Mouse (Mus musculus): ENCODE data around the gene Gm11569. TPM values are rescaled to one million over a fixed set of nuclear protein-coding genes. Genes with fewer than 3 reads are reported as not detected.

Gm11569 gene
- polyA plus RNA-seq, 1 experiment = not detected

- H3K27ac ChIP-seq (ENCODE audit: insufficient read depth, low read length) = no peak overlapping the region
- no peak for TF ChIP-seq POLR2A (IDR thresholded peaks at IDR 0.05; ENCODE audit: low read depth, low read length)
- TF ChIP-seq CTCF (IDR thresholded peaks at IDR 0.05; ENCODE audit: borderline replicate concordance, insufficient read depth, low read length) = no peak
- no peak overlapping the region for H3K4me3 ChIP-seq (ENCODE audit: insufficient read depth, low read length)
- no peaks in the 10 kb centered on the region for H3K4me1 ChIP-seq (ENCODE audit: control insufficient read depth, insufficient read depth, low read length)
Measured at GRCm38 (mm10) chr11:99768410-99768809, 30.3 kb downstream of the Gm11569 start.

- no peak overlapping the region for H3K4me3 ChIP-seq (ENCODE audit: insufficient read depth, low read length)
- no peaks in the 10 kb centered on the region for H3K4me1 ChIP-seq (ENCODE audit: control insufficient read depth, insufficient read depth, low read length)
- TF ChIP-seq POLR2A (IDR thresholded peaks at IDR 0.05; ENCODE audit: low read depth, low read length) = no peak
- TF ChIP-seq CTCF (IDR thresholded peaks at IDR 0.05; ENCODE audit: borderline replicate concordance, insufficient read depth, low read length) = no peak
- no peak overlapping the region for H3K27ac ChIP-seq (ENCODE audit: insufficient read depth, low read length)
Measured at GRCm38 (mm10) chr11:99758877-99759276, 39.9 kb downstream of the Gm11569 start.

Other genes starting within 250 kb of the Gm11569 start
- gene Krtap3-3, start 248.1 kb downstream of the Gm11569 start, polyA plus RNA-seq (2011; ENCODE audit: insufficient read length, low read depth, missing spikeins) = not detected in 2 replicates
- gene Krtap3-2, start 242.1 kb downstream of the Gm11569 start, polyA plus RNA-seq (2011; ENCODE audit: insufficient read length, low read depth, missing spikeins) = not detected in 2 replicates
- not detected in 2 replicates for gene Gm11939, start 239.5 kb downstream of the Gm11569 start, polyA plus RNA-seq (2011; ENCODE audit: insufficient read length, low read depth, missing spikeins)
- gene Krtap3-1, start 232.3 kb downstream of the Gm11569 start, polyA plus RNA-seq (2011; ENCODE audit: insufficient read length, low read depth, missing spikeins) = not detected in 2 replicates
- not detected in 2 replicates for gene Krtap1-5, start 217.9 kb downstream of the Gm11569 start, polyA plus RNA-seq (2011; ENCODE audit: insufficient read length, low read depth, missing spikeins)
- not detected in 2 replicates for gene Krtap1-4, start 215.3 kb downstream of the Gm11569 start, polyA plus RNA-seq (2011; ENCODE audit: insufficient read length, low read depth, missing spikeins)
- gene Krtap1-3, start 207.6 kb downstream of the Gm11569 start, polyA plus RNA-seq (2011; ENCODE audit: insufficient read length, low read depth, missing spikeins) = not detected in 2 replicates
- not detected in 2 replicates for gene Krtap9-3, start 200.8 kb downstream of the Gm11569 start, polyA plus RNA-seq (2011; ENCODE audit: insufficient read length, low read depth, missing spikeins)
- gene Gm11938, start 195.6 kb downstream of the Gm11569 start, polyA plus RNA-seq (2011; ENCODE audit: insufficient read length, low read depth, missing spikeins) = not detected in 2 replicates
- gene Gm11937, start 188.7 kb downstream of the Gm11569 start, polyA plus RNA-seq (2011; ENCODE audit: insufficient read length, low read depth, missing spikeins) = not detected in 2 replicates
- gene Krtap2-4, start 184.1 kb downstream of the Gm11569 start, polyA plus RNA-seq (2011; ENCODE audit: insufficient read length, low read depth, missing spikeins) = not detected in 2 replicates
- not detected in 2 replicates for gene Gm11562, start 178.5 kb downstream of the Gm11569 start, polyA plus RNA-seq (2011; ENCODE audit: insufficient read length, low read depth, missing spikeins)
- not detected in 2 replicates for gene Krtap4-1, start 170.7 kb downstream of the Gm11569 start, polyA plus RNA-seq (2011; ENCODE audit: insufficient read length, low read depth, missing spikeins)
- not detected in 2 replicates for gene Krtap4-2, start 163.8 kb downstream of the Gm11569 start, polyA plus RNA-seq (2011; ENCODE audit: insufficient read length, low read depth, missing spikeins)
- gene Krtap4-7, start 154.8 kb downstream of the Gm11569 start, polyA plus RNA-seq (2011; ENCODE audit: insufficient read length, low read depth, missing spikeins) = not detected in 2 replicates
- gene Gm11555, start 148.7 kb downstream of the Gm11569 start, polyA plus RNA-seq (2011; ENCODE audit: insufficient read length, low read depth, missing spikeins) = not detected in 2 replicates
- not detected in 2 replicates for gene Gm11563, start 140.0 kb downstream of the Gm11569 start, polyA plus RNA-seq (2011; ENCODE audit: insufficient read length, low read depth, missing spikeins)
- gene Krtap4-6, start 133.0 kb downstream of the Gm11569 start, polyA plus RNA-seq (2011; ENCODE audit: insufficient read length, low read depth, missing spikeins) = not detected in 2 replicates
- not detected in 2 replicates for gene Gm14190, start 108.2 kb downstream of the Gm11569 start, polyA plus RNA-seq (2011; ENCODE audit: insufficient read length, low read depth, missing spikeins)
- gene Gm14180, start 64.6 kb downstream of the Gm11569 start, polyA plus RNA-seq (2011; ENCODE audit: insufficient read length, low read depth, missing spikeins) = not detected in 2 replicates
- not detected in 2 replicates for gene Gm11595, start 26.0 kb downstream of the Gm11569 start, polyA plus RNA-seq (2011; ENCODE audit: insufficient read length, low read depth, missing spikeins)
- not detected in 2 replicates for gene Krtap4-8, start 18.2 kb downstream of the Gm11569 start, polyA plus RNA-seq (2011; ENCODE audit: insufficient read length, low read depth, missing spikeins)
- gene Krtap4-9, start 13.7 kb downstream of the Gm11569 start, polyA plus RNA-seq (2011; ENCODE audit: insufficient read length, low read depth, missing spikeins) = not detected in 2 replicates
- not detected in 2 replicates for gene Gm11596, start 5.5 kb downstream of the Gm11569 start, polyA plus RNA-seq (2011; ENCODE audit: insufficient read length, low read depth, missing spikeins)
- not detected in 2 replicates for gene Gm11554, start 5.5 kb upstream of the Gm11569 start, polyA plus RNA-seq (2011; ENCODE audit: insufficient read length, low read depth, missing spikeins)
- gene Krtap4-13, start 11.0 kb upstream of the Gm11569 start, polyA plus RNA-seq (2011; ENCODE audit: insufficient read length, low read depth, missing spikeins) = not detected in 2 replicates
- not detected in 2 replicates for gene Gm11564, start 16.7 kb upstream of the Gm11569 start, polyA plus RNA-seq (2011; ENCODE audit: insufficient read length, low read depth, missing spikeins)
- gene 2300003K06Rik, start 39.1 kb upstream of the Gm11569 start, polyA plus RNA-seq (2011; ENCODE audit: insufficient read length, low read depth, missing spikeins) = not detected in 2 replicates
- gene Krtap4-16, start 52.7 kb upstream of the Gm11569 start, polyA plus RNA-seq (2011; ENCODE audit: insufficient read length, low read depth, missing spikeins) = not detected in 2 replicates
- gene Gm11568, start 59.0 kb upstream of the Gm11569 start, polyA plus RNA-seq (2011; ENCODE audit: insufficient read length, low read depth, missing spikeins) = not detected in 2 replicates
- gene Gm11559, start 65.5 kb upstream of the Gm11569 start, polyA plus RNA-seq (2011; ENCODE audit: insufficient read length, low read depth, missing spikeins) = not detected in 2 replicates
- not detected in 2 replicates for gene Krtap9-1, start 74.5 kb upstream of the Gm11569 start, polyA plus RNA-seq (2011; ENCODE audit: insufficient read length, low read depth, missing spikeins)
- gene Gm11567, start 80.3 kb upstream of the Gm11569 start, polyA plus RNA-seq (2011; ENCODE audit: insufficient read length, low read depth, missing spikeins) = not detected in 2 replicates
- gene Krtap31-1, start 109.0 kb upstream of the Gm11569 start, polyA plus RNA-seq (2011; ENCODE audit: insufficient read length, low read depth, missing spikeins) = not detected in 2 replicates
- not detected in 2 replicates for gene Gm11565, start 115.8 kb upstream of the Gm11569 start, polyA plus RNA-seq (2011; ENCODE audit: insufficient read length, low read depth, missing spikeins)
- gene Krtap31-2, start 137.4 kb upstream of the Gm11569 start, polyA plus RNA-seq (2011; ENCODE audit: insufficient read length, low read depth, missing spikeins) = not detected in 2 replicates
- not detected in 2 replicates for gene Krtap9-5, start 149.5 kb upstream of the Gm11569 start, polyA plus RNA-seq (2011; ENCODE audit: insufficient read length, low read depth, missing spikeins)
- gene Krtap29-1, start 180.1 kb upstream of the Gm11569 start, polyA plus RNA-seq (2011; ENCODE audit: insufficient read length, low read depth, missing spikeins) = not detected in 2 replicates
- not detected in 2 replicates for gene Krtap16-1, start 187.7 kb upstream of the Gm11569 start, polyA plus RNA-seq (2011; ENCODE audit: insufficient read length, low read depth, missing spikeins)
- not detected in 2 replicates for gene Krtap17-1, start 195.1 kb upstream of the Gm11569 start, polyA plus RNA-seq (2011; ENCODE audit: insufficient read length, low read depth, missing spikeins)
- gene Krt33a, start 217.3 kb upstream of the Gm11569 start, polyA plus RNA-seq (2011; ENCODE audit: insufficient read length, low read depth, missing spikeins) = not detected in 2 replicates
- not detected in 2 replicates for gene Krt33b, start 230.9 kb upstream of the Gm11569 start, polyA plus RNA-seq (2011; ENCODE audit: insufficient read length, low read depth, missing spikeins)
- not detected in 2 replicates for gene Krt34, start 242.6 kb upstream of the Gm11569 start, polyA plus RNA-seq (2011; ENCODE audit: insufficient read length, low read depth, missing spikeins)

Data from embryonic fibroblast, embryonic 13.5 days (primary cell).